Mouse (Mus musculus) cerebellum, adult 11-12 months (tissue): ENCODE results near the gene Slc17a9.
"Not testable (repeated sequence)": the region's sequence is repeated elsewhere in the genome, so short reads cannot be mapped to it uniquely, and the experiment has no call there.

Experiments used
- DNase-seq: peaks from one replicate; pipeline ENCODE4 v3.0.0; 2022

Slc17a9 gene

DNA sequence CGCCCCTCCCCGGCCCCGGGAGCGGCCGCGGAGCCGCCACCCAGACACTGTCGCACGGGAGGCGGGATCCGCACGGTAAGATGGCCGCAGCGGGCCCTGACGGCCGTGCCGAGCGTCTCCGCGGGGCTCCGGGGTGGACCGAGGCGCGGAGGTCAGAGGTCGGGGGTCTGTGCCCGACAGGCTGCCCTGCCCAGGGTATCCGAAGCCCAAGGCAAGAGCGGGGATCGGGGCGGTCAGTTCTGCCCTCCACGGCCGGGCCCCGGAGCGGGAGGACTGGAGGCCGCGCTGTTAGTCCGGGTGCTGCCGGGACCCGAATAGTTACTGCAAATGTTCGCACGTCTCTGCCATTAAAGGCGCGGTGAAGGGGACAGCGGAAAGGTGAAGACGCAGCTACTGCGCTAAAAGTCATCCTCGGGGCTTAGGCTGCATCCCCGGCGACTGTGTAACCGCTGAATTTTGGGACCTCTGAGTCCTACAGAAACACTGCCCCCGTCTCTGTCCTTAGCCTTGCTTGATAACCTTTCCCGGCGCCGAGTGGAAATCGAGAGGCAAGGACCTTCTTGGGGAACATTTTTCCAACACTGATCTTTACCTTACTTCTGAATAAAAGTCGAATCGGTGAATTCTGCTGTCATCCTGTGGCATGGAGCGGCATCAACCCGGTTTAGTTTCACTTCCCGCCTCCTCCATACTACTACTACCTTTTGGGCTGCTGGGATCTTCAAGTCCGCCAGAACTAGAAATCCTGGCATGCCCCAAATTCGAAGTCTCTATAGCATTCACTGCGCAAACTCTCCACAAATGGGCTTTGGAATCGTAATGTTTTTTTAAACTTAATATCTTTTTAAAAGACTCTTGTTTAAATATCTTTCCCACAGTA is 14.5 kb upstream of the Slc17a9 start:
- no peak for DNase-seq

DNA sequence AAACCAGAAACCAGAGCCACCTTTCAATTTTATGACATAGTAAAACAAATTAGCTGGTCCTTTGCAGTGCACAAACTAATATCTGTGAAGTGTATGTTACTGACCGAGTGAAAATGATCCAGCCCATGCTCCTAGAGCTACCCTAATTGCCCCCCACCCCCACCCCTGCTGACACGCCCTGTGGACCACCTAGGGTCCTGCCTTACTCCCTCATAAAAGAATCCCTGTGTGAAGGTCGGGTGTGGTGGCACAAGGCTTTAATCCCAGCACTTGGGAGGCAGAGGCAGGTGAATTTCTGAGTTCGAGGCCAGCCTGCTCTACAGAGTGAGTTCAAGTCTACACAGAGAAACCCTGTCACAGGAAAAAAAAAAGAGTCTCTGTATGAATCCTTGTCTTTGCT is 13.5 kb upstream of the Slc17a9 start:
- DNase-seq: no peak

- no peak for DNase-seq
Observed at GRCm38 (mm10) chr2:180712037-180712689, 12.9 kb upstream of the Slc17a9 start.

DNA sequence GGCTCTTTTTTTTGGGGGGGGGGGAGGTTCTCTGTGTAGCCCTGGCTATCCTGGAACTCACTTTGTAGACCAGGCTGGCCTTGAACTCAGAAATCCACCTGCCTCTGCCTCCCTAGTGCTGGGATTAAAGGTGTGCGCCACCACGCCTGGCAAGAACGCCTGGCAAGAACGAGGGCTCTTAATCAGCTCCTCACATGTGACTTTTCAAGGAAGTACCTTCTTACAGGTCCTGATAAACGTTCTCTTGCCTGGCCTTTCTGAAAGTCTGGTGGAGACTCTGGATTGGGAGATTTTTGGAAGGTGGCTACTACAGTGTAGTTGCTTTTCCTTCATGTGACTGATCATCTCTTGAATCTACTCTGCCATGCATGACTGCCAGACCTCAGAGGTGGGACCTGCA is 2.3 kb upstream of the Slc17a9 start:
- DNase-seq: not testable (repeated sequence)

DNA sequence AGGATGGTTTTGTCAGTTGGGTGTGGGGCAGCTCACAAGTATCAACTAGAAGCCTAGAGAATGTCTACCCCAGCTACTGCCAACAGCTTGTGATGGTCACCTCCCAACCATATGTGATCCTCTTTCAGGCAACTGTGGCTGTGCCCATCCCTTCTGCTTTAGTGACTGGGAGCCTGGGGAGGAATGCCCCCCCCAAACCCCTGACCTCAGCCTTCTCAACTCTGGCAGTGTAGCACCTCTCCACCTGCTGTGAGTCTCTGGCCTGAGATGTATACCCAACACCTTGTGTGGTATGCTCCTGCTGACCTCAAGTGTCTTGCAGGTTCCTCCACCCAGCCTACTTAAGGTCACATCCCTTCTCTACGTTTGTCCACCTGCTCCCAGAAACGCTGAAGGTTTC is 1.2 kb upstream of the Slc17a9 start:
- DNase-seq: no peak

DNA sequence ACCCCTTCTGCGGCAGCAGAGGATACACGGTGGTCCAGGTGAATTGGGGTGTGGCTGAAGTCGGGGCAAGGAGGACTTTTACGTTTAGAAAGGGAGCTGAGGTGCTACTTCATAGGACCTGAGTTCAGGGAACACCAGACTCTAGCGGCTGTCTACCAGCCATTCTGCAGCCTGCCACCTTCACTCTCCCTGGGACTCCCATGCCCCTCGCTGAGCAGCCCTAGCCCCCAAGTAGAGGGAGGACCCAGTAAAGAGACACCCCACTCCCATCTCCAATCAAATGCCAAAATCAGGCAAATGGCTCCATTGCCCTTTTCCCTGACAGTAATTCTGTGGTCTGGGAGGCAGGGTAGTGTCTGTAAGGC is 333 bp downstream of the Slc17a9 start:
- DNase-seq: no peak

DNA sequence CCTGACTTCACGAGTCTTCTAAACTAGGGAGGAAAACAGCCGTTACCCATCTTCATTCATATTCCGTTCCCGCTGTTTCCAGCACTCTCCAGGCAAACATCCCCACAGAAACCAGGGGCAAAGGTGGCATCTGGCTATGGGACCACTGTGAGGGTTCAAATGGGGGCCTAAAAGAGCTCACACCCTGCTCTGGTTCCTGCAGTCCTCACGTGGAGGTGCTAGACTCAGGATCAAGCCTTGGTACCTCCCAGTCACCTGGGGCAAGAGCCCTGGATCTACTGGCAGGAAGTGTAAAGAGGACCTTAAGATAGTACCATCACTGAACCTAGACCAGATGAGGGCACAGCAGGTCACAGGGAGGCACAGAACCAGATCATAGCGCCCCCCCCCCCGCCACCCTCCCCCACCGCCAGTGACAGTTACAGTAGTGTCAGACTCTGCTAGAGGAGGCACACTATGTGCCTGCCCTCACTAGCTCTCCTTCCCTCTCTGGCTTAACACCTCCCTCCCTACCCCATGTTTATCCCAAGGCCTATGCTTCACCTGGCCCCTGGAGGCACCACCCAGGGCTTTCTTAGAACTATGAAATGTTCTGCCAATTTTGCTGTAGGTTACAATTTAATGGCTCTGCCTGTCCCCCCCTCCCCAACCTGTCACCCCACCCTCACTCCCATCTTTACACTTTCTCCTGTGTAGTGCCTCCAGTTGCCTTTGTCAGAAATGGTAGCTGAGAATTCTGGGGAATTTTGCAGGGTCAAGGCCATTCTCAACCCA is 980 bp downstream of the Slc17a9 start:
- DNase-seq: no peak

GRCm38 (mm10) chr2:180726658-180727442 is 1.8 kb downstream of the Slc17a9 start:
- no peak for DNase-seq

- DNase-seq: no peak
Observed at GRCm38 (mm10) chr2:180727613-180728021, 2.6 kb downstream of the Slc17a9 start.

- no peak for DNase-seq
Observed at GRCm38 (mm10) chr2:180731036-180731435, 6.0 kb downstream of the Slc17a9 start.

DNA sequence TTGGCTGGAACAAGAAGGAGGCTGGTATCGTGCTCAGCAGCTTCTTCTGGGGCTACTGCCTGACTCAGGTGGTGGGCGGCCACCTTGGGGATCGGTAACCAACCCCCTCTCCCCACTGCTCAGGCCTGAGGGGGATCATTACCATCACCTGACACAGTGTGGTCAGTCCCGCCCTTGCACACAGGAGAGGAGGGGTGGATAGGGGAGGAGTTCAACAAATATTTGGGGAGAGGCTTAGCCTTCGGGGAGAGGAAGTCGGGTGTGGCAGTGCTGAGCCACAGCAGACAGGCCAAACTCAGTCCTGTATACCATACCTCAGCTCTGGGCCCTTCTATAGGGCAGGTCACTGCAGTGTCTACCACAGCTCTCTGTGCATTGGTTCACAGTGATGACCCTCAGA is 6.9 kb downstream of the Slc17a9 start:
- DNase-seq: no peak

GRCm38 (mm10) chr2:180735232-180735631 is 10.2 kb downstream of the Slc17a9 start:
- DNase-seq: no peak

GRCm38 (mm10) chr2:180737984-180738383 is 12.9 kb downstream of the Slc17a9 start:
- no peak for DNase-seq

- no peak for DNase-seq
Observed at GRCm38 (mm10) chr2:180740349-180740748, 15.3 kb downstream of the Slc17a9 start.

DNA sequence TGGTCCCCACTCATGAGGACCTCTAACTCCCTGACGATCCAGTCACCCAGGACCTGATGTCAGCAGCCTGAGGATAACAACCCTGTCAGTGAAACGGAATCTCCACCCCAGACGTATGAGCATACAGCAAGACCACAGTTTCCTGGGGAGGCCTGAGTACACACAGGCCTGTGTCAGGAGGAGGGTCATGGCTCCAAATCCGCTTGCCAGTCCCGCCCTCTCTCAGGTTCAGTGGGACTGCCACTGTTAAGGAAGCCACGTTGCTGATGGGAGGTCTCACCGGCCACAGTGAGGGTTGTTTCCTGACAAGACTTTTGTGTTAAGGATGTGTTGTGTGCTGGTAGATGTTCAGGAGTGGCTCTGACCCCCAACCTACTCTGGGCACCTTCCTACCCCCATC is 16.4 kb downstream of the Slc17a9 start:
- no peak for DNase-seq

DNA sequence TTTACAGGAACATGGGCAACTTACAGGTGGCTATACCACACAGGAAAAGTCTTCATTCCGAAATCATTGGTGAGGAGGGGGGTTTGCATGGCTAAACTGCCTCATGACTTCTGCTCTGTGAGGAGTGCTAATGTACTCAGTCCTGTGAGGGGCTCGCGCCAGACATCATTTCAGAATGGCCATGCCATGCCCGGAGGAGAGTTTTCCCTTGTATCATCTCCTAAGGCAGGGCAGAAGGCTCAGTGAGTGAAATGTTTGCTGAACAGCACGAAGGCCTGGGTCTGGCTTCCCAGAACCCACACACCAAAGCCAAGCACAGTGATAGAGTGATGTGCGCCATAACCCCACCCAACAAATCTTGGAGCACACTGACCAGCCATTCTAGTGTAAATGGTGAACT is 17.8 kb downstream of the Slc17a9 start:
- no peak for DNase-seq

DNA sequence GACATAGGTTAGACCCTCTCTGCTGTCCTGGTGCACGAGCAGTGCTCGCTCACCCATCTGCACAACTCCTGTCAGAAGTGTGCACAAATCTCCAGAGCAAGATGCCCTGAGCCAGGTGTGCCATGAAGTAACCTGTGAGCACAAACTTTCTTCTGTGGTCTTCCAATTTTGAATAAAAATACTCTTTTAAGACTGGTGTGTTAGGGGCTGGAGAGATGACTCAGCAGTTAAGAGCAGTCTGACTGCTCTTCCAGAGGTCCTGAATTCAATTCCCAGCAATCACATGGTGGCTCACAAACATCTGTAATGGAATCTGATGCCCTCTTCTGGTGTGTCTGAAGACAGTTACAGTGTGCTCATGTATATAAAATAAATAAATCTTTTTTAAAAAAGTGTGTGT is 18.3 kb downstream of the Slc17a9 start:
- DNase-seq: no peak

DNA sequence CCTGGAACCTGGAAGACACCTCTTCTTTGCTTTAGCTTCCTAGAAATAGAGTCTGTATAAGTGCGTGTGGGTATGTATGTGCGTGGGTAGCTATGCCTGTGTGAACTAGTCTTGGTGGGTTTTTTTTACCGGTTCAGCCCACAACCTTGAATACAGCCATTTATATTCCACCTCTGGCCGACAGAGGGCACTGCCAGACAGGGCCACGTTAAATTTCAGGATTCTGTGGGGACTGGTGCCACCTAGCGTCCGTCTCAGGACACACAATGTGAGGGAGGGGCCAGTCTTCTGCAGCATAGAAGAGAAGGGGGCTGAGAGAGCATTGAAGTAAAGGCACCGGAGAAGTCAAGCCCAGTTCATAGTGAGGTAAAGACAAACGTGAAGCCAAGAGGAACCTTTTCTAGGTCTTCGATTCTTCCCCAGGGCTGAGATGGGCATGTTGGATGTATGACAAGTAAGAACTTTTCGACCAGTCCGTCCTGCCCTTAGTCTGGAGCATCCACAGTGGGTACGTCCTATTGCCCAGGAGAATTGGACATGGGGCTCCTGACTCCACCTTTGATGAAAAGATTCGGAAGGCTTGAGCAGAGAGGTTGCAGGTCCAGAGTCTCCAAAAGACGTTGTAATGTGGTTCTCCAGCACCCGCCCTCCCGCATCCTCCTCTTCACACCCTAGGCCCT is 20.3 kb downstream of the Slc17a9 start:
- peak; percentile 68 for DNase-seq

DNA sequence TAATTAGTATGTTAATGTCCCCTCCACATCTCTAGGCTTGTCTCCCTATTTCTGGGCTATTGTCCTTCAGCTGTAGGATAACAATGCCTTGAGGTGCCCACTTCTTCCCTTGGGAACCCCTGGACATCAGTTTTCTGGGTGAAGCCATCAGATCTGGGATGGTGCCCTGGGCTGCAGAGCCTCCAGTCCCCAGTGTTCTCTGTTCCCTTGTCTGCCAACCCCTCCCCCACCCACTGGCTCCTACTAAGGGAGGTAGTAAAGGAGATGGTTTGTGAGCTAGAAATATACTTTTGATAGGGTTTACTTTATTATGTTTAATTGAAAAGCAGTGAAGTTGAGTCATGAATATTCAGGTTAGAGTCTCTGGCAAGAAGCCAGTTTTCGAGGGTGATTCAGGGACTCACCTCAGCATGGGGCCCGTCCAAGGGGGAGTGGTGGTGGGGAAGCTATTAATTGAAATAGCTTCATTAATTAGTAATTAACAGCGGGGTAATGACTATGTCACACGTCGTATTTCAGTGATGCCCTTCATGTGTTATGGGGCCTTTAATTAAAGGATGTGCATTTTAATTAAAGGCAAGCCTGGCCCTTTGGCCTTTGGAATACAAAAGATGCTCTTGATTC is 21.6 kb downstream of the Slc17a9 start:
- DNase-seq: no peak

DNA sequence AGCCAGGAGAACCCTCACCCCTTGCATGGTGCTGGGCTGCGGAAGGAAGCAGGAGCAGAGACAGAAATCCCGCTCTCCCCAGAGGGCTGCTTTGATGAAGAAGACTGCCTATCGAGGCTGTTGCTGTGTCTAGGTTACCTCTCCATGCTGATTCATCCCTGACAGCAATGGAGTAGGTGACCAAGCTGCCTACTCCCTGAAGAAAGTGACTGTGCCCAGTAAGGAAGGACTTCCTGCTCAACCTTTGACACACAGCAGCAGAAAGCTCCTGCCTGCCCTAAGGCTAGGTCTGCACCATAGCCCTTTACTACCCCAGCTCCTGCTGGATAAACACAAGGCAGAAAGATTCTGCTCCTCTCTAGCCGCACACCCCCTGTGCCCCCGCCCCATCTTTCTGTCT is 23.8 kb downstream of the Slc17a9 start:
- DNase-seq: no peak

DNA sequence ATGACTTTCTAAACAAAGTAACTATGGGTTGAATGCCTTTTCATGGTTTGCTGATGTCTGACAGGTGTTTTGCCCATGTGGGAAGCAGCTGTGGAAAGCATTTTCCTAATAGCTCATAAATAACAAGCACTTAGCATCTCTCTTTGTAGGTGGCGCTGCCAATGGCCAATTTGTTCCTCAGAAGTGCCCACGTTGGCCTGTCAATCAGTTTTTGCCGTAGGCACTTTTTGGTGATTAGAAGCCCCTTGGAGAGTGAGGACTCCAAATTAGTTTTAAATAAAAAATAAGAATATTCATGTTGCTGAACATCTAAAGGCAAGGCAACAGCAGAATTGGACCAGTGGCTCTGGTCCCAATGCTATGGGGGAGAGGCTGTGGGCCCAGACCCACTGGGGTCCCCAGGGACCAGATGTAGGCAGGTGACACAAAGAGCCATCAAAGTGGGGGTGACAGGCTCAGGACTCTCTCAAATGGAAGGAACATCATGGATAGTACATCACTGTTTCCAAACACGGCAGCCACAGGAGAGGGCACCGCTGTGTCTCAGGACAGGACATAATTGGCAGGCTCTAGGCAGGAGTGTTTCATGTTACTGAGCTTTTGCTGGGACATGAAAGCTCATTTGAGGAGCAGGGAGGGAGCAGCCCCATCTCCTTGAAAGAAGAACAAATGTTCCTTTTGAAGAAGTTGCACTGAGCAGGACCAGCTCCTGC is 30.1 kb downstream of the Slc17a9 start:
- DNase-seq: no peak
